Mouse (Mus musculus) brain, embryonic 14.5 days (tissue): ENCODE measurements around the gene Chd4.

Source experiments
- CTCF ChIP-seq: fragments of 200-500 bp; IDR thresholded peaks from 2 replicates; pipeline ENCODE4 v1.5.1; 2012; ENCODE audit warnings: inconsistent platforms, mild to moderate bottlenecking, moderate library complexity, borderline replicate concordance; ENCODE audit not compliant: insufficient read depth, insufficient read length; ENCODE audit errors: extremely low read depth
- POLR2A ChIP-seq: fragments of 200-500 bp; IDR thresholded peaks from 2 replicates; pipeline ENCODE4 v1.6.1; 2012; ENCODE audit warnings: mild to moderate bottlenecking, inconsistent platforms, borderline replicate concordance; ENCODE audit not compliant: poor library complexity, insufficient read depth, insufficient read length, severe bottlenecking; ENCODE audit errors: extremely low read depth

DNA sequence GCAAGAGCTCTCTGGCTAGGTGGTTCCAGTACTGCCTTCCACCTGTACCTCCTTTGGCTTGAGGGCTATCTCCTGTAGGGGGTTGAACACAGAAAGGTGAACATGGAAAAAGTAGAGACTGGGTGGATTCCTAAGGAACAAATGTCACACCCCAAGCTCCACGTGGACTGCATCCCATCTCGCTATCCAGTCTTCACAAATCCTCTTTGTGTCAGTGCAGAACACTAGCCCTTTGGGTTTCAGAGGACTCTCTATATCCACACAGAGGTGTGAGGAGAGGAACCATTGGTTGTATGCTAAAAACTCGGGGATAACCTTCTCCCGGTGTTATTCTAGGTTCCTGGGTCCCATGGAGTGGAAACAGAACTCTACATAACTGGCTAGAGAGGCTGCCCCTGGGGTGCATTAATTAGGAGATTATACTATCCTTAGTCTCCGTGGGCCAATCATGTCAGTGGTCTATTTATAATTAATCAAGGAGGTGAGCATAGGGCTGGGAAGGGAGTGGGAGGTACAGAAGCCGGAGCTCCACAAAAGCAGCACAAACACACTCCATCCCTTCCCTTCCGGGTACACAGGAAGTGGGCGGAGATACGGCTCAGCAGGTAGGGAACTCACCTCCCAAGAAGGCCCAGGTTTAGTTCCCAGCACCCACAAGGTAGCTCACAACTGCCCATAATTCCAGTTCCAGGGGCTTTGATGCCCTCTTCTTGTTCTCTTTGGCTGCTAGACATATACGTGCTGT is 5.3 kb upstream of the Chd4 start:
- TF ChIP-seq CTCF (no peak), POLR2A (no peak)
